Mouse (Mus musculus) neural tube, embryonic 11.5 days (tissue): ENCODE results near the gene Gm44965. TPM values are rescaled to one million over a fixed set of nuclear protein-coding genes. Genes with fewer than 3 reads are reported as not detected.

ENCODE experiments used
- ATAC-seq: fragments of 200-750 bp; cut with Nextera tagmentation; 2 replicates; pipeline ENCODE4 v1.8.0; 2017; ENCODE audit warnings: moderate number of reproducible peaks, mild to moderate bottlenecking, moderate TSS enrichment, moderate library complexity; ENCODE audit not compliant: insufficient read depth, low FRiP score, low TSS enrichment
- DNase-seq: peaks from one replicate; pipeline ENCODE4 v3.0.0-alpha.2; 2015; ENCODE audit warnings: low spot score
- H3K27ac ChIP-seq: fragments of 300-500 bp; sonication (generic); 2 replicates; pipeline ENCODE4 v1.5.1; 2014; ENCODE audit warnings: low read depth, mild to moderate bottlenecking, low read length
- H3K27me3 ChIP-seq: fragments of 300-500 bp; sonication (generic); 2 replicates; pipeline ENCODE4 v1.6.1; 2014; ENCODE audit warnings: mild to moderate bottlenecking, low read length, mixed read lengths; ENCODE audit not compliant: control insufficient read depth, insufficient read depth
- H3K36me3 ChIP-seq: fragments of 300-500 bp; sonication (generic); 2 replicates; pipeline ENCODE4 v1.6.1; 2014; ENCODE audit warnings: mild to moderate bottlenecking, low read length, moderate library complexity, mixed read lengths; ENCODE audit not compliant: control insufficient read depth, insufficient read depth
- H3K4me1 ChIP-seq: fragments of 300-500 bp; sonication (generic); 2 replicates; pipeline ENCODE4 v1.6.1; 2014; ENCODE audit warnings: low read length, mixed read lengths; ENCODE audit not compliant: control insufficient read depth, insufficient read depth
- H3K4me2 ChIP-seq: fragments of 300-500 bp; sonication (generic); 2 replicates; pipeline ENCODE4 v1.6.1; 2014; ENCODE audit warnings: low read depth, mild to moderate bottlenecking, moderate library complexity
- H3K4me3 ChIP-seq: fragments of 300-500 bp; sonication (generic); 2 replicates; pipeline ENCODE4 v1.5.1; 2014; ENCODE audit warnings: low read depth, low read length
- H3K9ac ChIP-seq: fragments of 300-500 bp; sonication (generic); 2 replicates; pipeline ENCODE4 v1.6.1; 2014; ENCODE audit warnings: mild to moderate bottlenecking, low read length
- H3K9me3 ChIP-seq: fragments of 300-500 bp; sonication (generic); 2 replicates; pipeline ENCODE4 v1.6.1; 2016; ENCODE audit warnings: low read length; ENCODE audit not compliant: control insufficient read depth
- WGBS: fragments of 180-500 bp; shearing (Covaris S2); extraction: QIAGEN DNeasy Blood & Tissue Kit; methylation state at CpG from one replicate; pipeline ENCODE4 v1.1.7; 2014; 5-methylcytosine and 5-hydroxymethylcytosine counted together
- polyA plus RNA-seq: library from polyadenylated mRNA; unstranded; fragments of >200 nt; fragmentation: Nextera tagmentation; extraction: Ambion mirVana; gene quantifications from 2 replicates; pipeline ENCODE4 v1.2.1, GENCODE M21; 2014

Gene Gm44965
- polyA plus RNA-seq, 1 experiment from 2014 or later = not detected

DNA sequence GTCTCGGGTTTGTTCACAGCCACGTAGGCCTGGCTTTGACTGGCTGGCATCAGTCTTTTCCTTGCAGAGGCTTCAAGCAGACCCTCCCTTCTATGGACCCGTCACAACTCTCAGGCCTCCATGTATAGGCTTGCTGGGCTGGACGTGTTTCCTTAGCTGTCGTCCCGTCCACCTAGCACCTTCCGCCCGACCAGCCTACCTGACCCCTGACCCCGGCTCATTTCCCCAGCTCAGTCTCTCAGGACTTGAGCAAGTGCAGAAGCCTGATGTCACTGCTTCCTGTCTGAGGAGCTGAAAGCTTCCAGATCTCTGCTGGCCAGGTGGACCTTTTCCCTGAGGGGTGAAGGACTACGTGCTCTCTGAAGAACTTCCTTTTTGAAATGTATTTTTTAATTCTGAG is 20.5 kb upstream of the Gm44965 start:
- DNase-seq = peak; percentile 14
- ATAC-seq = no peak

DNA sequence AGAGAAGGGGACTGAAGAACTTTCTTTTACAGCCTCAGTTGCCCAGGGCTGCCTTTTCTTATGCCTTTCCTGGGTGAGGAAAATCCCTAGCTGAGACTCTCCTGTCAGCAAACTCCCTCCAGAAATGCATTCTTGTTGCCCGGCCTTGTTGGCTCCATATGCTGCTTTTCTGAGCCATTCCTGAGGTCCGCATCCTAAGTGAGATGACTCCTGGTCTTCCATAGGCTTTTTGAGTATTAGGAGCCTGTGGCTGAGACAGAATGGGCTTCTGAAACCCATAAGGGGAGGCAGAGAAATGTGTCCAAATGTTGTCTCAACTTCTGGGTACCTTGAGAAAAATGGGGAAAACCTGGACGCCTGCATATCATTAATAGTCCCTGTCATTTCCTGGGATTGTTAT is 19.8 kb upstream of the Gm44965 start:
- H3K4me1 ChIP-seq = no peaks in the 10 kb centered on the region
- H3K4me2 ChIP-seq = no peak overlapping the region
- H3K9me3 ChIP-seq = no peaks in the 10 kb centered on the region
- H3K36me3 ChIP-seq = no peaks in the 10 kb centered on the region
- ATAC-seq (no peak), DNase-seq (no peak)
- H3K27me3 ChIP-seq = no peaks in the 10 kb centered on the region
- no peak overlapping the region for H3K4me3 ChIP-seq
- no peak overlapping the region for H3K27ac ChIP-seq
- no peak overlapping the region for H3K9ac ChIP-seq
- 81% methylated on average over 3 of the region's 3 CpGs for WGBS

More for the DNA sequence above, 20.5 kb upstream of the Gm44965 start:
- no peak overlapping the region for H3K4me2 ChIP-seq
- no peak overlapping the region for H3K9ac ChIP-seq
- H3K4me1 ChIP-seq = no peaks in the 10 kb centered on the region
- 52% methylated on average over 10 of the region's 10 CpGs for WGBS
- H3K36me3 ChIP-seq = no peaks in the 10 kb centered on the region; the same call in 1 of the 2 replicates
- no peaks in the 10 kb centered on the region for H3K9me3 ChIP-seq
- no peaks in the 10 kb centered on the region for H3K27me3 ChIP-seq
- no peak overlapping the region for H3K4me3 ChIP-seq
- H3K27ac ChIP-seq = no peak overlapping the region

- ATAC-seq = no peak
Measured at GRCm38 (mm10) chr6:48578736-48579135, 15.0 kb upstream of the Gm44965 start.

GRCm38 (mm10) chr6:48579215-48579648 is 14.5 kb upstream of the Gm44965 start:
- Histone ChIP-seq H3K4me2 (no peak overlapping the region), H3K4me3 (no peak overlapping the region), H3K27ac (no peak overlapping the region), H3K27me3 (no peaks in the 10 kb centered on the region), H3K4me1 (peaks cover 2% of the 10 kb centered on the region; the same call in 1 of the 2 replicates), H3K9ac (no peak overlapping the region), H3K9me3 (no peaks in the 10 kb centered on the region), H3K36me3 (no peaks in the 10 kb centered on the region)
- ATAC-seq (no peak), DNase-seq (no peak)
- WGBS = 47% methylated on average over 5 of the region's 5 CpGs

More at GRCm38 (mm10) chr6:48578736-48579135, 15.0 kb upstream of the Gm44965 start:
- Histone ChIP-seq H3K36me3 (no peaks in the 10 kb centered on the region), H3K27ac (no peak overlapping the region), H3K4me3 (no peak overlapping the region), H3K4me2 (no peak overlapping the region), H3K27me3 (no peaks in the 10 kb centered on the region), H3K9me3 (no peaks in the 10 kb centered on the region), H3K4me1 (peaks cover 2% of the 10 kb centered on the region; the same call in 1 of the 2 replicates), H3K9ac (no peak overlapping the region)
- DNase-seq = no peak
- WGBS = 71% methylated on average over 5 of the region's 5 CpGs

DNA sequence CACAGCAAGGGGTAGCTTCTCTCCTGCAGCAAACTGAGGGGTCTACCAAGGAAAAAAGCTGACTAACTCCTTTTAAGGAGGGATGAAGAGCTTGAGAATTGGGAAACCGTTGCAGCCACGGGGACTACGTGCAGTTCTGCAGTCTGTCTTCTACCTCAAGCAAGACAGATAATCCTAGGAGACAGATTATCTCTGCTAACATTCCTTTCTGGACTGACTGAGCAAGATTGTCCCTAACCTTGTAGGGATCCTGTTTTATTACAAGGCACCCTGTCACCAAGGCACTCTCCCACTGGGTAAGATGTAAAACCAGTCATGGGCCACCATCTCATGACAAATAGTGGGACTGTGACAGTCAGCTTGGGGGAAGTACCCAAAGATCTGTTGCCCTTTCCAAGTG is 12.5 kb upstream of the Gm44965 start:
- H3K27me3 ChIP-seq = no peaks in the 10 kb centered on the region
- H3K4me2 ChIP-seq = no peak overlapping the region
- ATAC-seq (no peak), DNase-seq (no peak)
- no peaks in the 10 kb centered on the region for H3K36me3 ChIP-seq
- H3K4me3 ChIP-seq = no peak overlapping the region
- H3K9me3 ChIP-seq = no peaks in the 10 kb centered on the region
- no peak overlapping the region for H3K9ac ChIP-seq
- H3K27ac ChIP-seq = no peak overlapping the region
- H3K4me1 ChIP-seq = peaks cover 2% of the 10 kb centered on the region; the same call in 1 of the 2 replicates
- WGBS = 28% methylated on average over 3 of the region's 3 CpGs

DNA sequence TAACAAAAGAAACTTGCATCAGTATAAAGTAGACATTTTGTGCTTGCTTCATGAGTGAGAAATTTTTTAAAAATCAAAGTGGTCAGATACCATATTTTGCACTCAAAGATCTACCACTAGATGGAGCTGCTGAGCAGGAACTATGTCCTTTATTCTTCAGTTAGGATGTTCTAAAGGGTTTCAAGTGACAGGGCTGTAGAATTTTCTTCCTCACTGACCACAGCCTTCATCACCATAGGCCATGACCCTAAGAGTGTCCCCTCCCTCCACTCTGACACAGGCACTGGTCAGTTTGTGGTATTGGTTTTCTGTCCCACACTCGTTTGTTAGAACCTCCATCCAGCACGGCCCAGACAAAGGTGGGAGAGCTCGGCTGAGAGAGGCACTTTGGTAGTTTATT is 11.7 kb upstream of the Gm44965 start:
- H3K4me1 ChIP-seq = peaks cover 2% of the 10 kb centered on the region; the same call in 1 of the 2 replicates
- no peaks in the 10 kb centered on the region for H3K27me3 ChIP-seq
- H3K27ac ChIP-seq = no peak overlapping the region
- no peak overlapping the region for H3K4me3 ChIP-seq
- no peaks in the 10 kb centered on the region for H3K36me3 ChIP-seq
- no peaks in the 10 kb centered on the region for H3K9me3 ChIP-seq
- H3K4me2 ChIP-seq = no peak overlapping the region
- WGBS = 77% methylated on average over 3 of the region's 3 CpGs
- H3K9ac ChIP-seq = no peak overlapping the region
- no peak for ATAC-seq
- DNase-seq = peak; percentile 35

- H3K4me2 ChIP-seq = no peak within 1 kb of the TSS
- H3K9ac ChIP-seq = no peak within 1 kb of the TSS
- DNase-seq (no peak), ATAC-seq (no peak)
- WGBS = 67% methylated on average over 6 of the region's 6 CpGs
- no peak within 1 kb of the TSS for H3K4me3 ChIP-seq
- H3K4me1 ChIP-seq = no peaks in the 10 kb centered on the region; the same call in 1 of the 2 replicates
- no peaks in the 10 kb centered on the region for H3K36me3 ChIP-seq
- no peaks in the 10 kb centered on the region for H3K9me3 ChIP-seq
- H3K27me3 ChIP-seq = no peaks in the 10 kb centered on the region
- no peak within 1 kb of the TSS for H3K27ac ChIP-seq
Measured at GRCm38 (mm10) chr6:48589194-48589750, 4.5 kb upstream of the Gm44965 start, which contains the start of gene Gm45021. TSS of gene Gm45021 (plus strand) at chr6:48589610.

- no peak overlapping the region for H3K4me3 ChIP-seq
- no peak overlapping the region for H3K27ac ChIP-seq
- ATAC-seq (no peak), DNase-seq (no peak)
- WGBS = 50% methylated on average over 3 of the region's 3 CpGs
- no peak overlapping the region for H3K4me2 ChIP-seq
- H3K36me3 ChIP-seq = peaks cover 7% of the 10 kb centered on the region
- no peaks in the 10 kb centered on the region for H3K27me3 ChIP-seq
- H3K9ac ChIP-seq = no peak overlapping the region
- H3K4me1 ChIP-seq = peaks cover 7% of the 10 kb centered on the region; the same call in 1 of the 2 replicates
- H3K9me3 ChIP-seq = no peaks in the 10 kb centered on the region
Measured at GRCm38 (mm10) chr6:48591221-48591845, 2.4 kb upstream of the Gm44965 start.

DNA sequence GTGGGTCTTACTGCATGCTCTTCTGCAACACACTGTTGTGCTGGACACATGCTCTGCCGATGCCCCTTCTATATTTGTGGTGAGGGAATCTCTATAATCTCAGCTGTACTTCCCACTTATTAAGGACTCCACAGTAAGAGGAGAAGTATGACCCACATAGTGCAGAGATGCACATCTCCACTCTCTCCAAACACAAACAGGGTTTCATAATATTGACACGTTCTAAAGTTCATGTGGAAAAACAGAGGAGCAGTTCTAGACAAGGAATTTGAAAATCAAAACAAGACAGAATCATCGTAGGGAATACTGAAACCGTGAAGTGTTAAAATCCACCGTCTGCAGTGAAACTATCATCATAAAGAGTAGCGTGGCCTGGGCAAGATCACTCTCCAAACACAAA is 1.9 kb upstream of the Gm44965 start:
- ATAC-seq = no peak
- WGBS = 88% methylated on average over 6 of the region's 6 CpGs

More for the DNA sequence above, 1.9 kb upstream of the Gm44965 start:
- DNase-seq = no peak
- Histone ChIP-seq H3K36me3 (peaks cover 12% of the 10 kb centered on the region), H3K4me2 (no peak overlapping the region), H3K4me1 (peaks cover 7% of the 10 kb centered on the region; the same call in 1 of the 2 replicates), H3K27me3 (no peaks in the 10 kb centered on the region), H3K9me3 (no peaks in the 10 kb centered on the region), H3K4me3 (no peak overlapping the region), H3K27ac (no peak overlapping the region), H3K9ac (no peak overlapping the region)
